In the genomic region with DNA sequence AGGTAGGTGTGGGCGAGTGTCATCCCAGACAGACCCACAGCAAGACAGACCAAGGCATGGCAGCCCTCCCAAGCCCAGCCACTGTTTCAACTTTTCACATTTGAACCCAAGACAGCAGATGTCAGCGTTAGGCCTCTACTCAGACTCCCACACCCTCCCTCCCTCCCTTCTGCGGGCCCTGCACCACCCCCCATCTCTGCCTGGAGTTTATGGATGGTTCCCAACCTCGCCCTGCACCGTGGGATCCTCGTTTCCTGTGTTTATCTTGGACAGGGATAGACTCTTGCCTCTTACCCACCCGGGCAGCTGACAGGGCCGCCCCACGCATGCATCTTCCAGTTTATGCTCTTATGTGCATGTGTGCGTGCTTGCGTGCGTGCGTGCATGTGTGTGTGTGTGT, we compare ENCODE assay signal across 10 mouse cellular contexts.
DNase-seq lines count a peak whose midpoint lies in the region; ATAC-seq and TF ChIP-seq lines count a peak whose summit lies in the region.
"Had no signal": no experiment of that assay in that cellular context is flagged by ENCODE, and none has a peak within 500 bp of the region (broad histone marks: within the 10 kb centered on the region; RNA-seq: fewer than 3 reads in every experiment).

No protein-coding gene starts in this region.

- H3K4me2 ChIP-seq in lung, embryonic 14.5 days: no peak overlapping the region

- no peak overlapping the region for H3K9ac ChIP-seq in lung, embryonic 14.5 days

- intact Hi-C loops in gastrocnemius, adult 2 months (cut with DNase I): no loop called here

- TF ChIP-seq CTCF in gastrocnemius, adult 2 months (IDR thresholded peaks at IDR 0.05): no peak
- no peak for TF ChIP-seq CTCF in lung, embryonic 14.5 days (IDR thresholded peaks at IDR 0.05; ENCODE audit: low read depth)

- no peak overlapping the region for H3K4me3 ChIP-seq in gastrocnemius, adult 2 months
- H3K4me3 ChIP-seq in lung, embryonic 14.5 days (ENCODE audit: low read depth, low read length): no peak overlapping the region
- H3K4me3 ChIP-seq: forebrain, embryonic 10.5 days had no signal

- no peaks in the 10 kb centered on the region for H3K4me1 ChIP-seq in lung, embryonic 14.5 days (ENCODE audit: insufficient read depth)

- H3K27me3 ChIP-seq in lung, embryonic 14.5 days (ENCODE audit: insufficient read depth, low read length): peaks cover 27% of the 10 kb centered on the region

- ATAC-seq in lung, embryonic 14.5 days (ENCODE audit: insufficient read depth): peak; percentile 83

- WGBS in lung, embryonic 14.5 days: 22% methylated on average over 13 of the region's 13 CpGs

- H3K9me3 ChIP-seq in lung, embryonic 14.5 days (ENCODE audit: low read depth, low read length): no peaks in the 10 kb centered on the region
- H3K9me3 ChIP-seq: forebrain, embryonic 10.5 days had no signal

- peak; percentile 12 for DNase-seq in gastrocnemius, adult 2 months
- no peak for DNase-seq in gastrocnemius, postnatal 10 days
- DNase-seq in urinary bladder, postnatal 14 days (ENCODE audit: low spot score): peak; percentile 11
- no peak for DNase-seq in urinary bladder, postnatal 10 days (ENCODE audit: low spot score)
- peak; percentile 68 for DNase-seq in lung, embryonic 14.5 days
- no peak for DNase-seq in c-Kit-positive CD71-positive TER-119-positive erythroid progenitor cells, embryonic 14.5 days (ENCODE audit: low spot score)
- no peak for DNase-seq in B cell, adult 2 months
- no peak for DNase-seq in gastrocnemius, adult 18-20 months (ENCODE audit: low spot score)
- DNase-seq: cerebellum, adult 18-20 months had no signal

- H3K27ac ChIP-seq in gastrocnemius, adult 2 months: no peak overlapping the region
- no peak overlapping the region for H3K27ac ChIP-seq in lung, embryonic 14.5 days (ENCODE audit: low read depth)
- H3K27ac ChIP-seq: forebrain, embryonic 10.5 days had no signal

- no peaks in the 10 kb centered on the region for H3K36me3 ChIP-seq in lung, embryonic 14.5 days (ENCODE audit: insufficient read depth)
- H3K36me3 ChIP-seq: forebrain, embryonic 10.5 days had no signal

Comparison
In these comparisons a context has a peak if more than half of its experiments do, and no peak if none do; other contexts are left out.
1. DNase-seq: peak in gastrocnemius, adult 2 months (single experiment), urinary bladder, postnatal 14 days (single experiment) and lung, embryonic 14.5 days (single experiment); none in gastrocnemius, postnatal 10 days (single experiment), urinary bladder, postnatal 10 days (single experiment), c-Kit-positive CD71-positive TER-119-positive erythroid progenitor cells, embryonic 14.5 days (single experiment), B cell, adult 2 months (0 of 2) and gastrocnemius, adult 18-20 months (single experiment).